Mouse (Mus musculus): Measurements from ENCODE around the gene Prdm1. TPM values are rescaled to one million over a fixed set of nuclear protein-coding genes. Genes with fewer than 3 reads are reported as not detected.

The Prdm1 gene
- polyA plus RNA-seq, 1 experiment from 2014 or later = 2.8 TPM

- no peaks in the 10 kb centered on the region for H3K9me3 ChIP-seq (ENCODE audit: control insufficient read depth, low read depth, low read length)
- ATAC-seq (ENCODE audit: insufficient number of reproducible peaks, insufficient read depth, low FRiP score, low read depth) = no peak
- no peak overlapping the region for H3K9ac ChIP-seq (replicated peaks; ENCODE audit: low read depth, low read length)
- H3K4me2 ChIP-seq (replicated peaks; ENCODE audit: low read depth, low read length) = no peak overlapping the region
- WGBS = 84% methylated on average over 11 of the region's 11 CpGs
- H3K4me3 ChIP-seq (ENCODE audit: low read depth, low read length) = no peak overlapping the region
- no peaks in the 10 kb centered on the region for H3K4me1 ChIP-seq (ENCODE audit: control insufficient read depth, insufficient read depth, low read length)
- no peaks in the 10 kb centered on the region for H3K36me3 ChIP-seq (ENCODE audit: control insufficient read depth, insufficient read depth, low read length)
- no peaks in the 10 kb centered on the region for H3K27me3 ChIP-seq (ENCODE audit: control insufficient read depth, insufficient read depth, low read length)
- no peak overlapping the region for H3K27ac ChIP-seq (ENCODE audit: low read length)
Observed at GRCm38 (mm10) chr10:44409958-44410357, 118.3 kb downstream of the Prdm1 start.

DNA sequence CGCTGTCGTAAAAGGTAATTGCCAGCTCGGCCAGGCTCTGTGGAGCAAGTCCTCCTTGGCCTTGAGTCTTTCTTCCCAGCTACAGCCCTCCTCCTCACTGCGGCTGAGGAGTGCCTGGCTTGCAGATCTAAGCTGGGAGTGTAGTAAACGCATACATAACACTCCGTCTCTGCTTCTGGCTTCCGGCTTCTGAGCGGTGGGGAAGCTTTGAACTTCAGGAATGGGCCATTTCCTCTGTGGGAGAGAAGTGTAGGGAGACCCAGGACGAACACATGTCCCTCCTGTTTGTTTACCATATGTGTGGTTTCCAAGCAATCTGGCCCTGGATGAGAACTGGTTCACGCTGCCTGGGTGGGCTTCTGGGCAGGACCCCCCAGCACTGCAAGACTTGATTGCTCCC is 119.2 kb downstream of the Prdm1 start:
- H3K36me3 ChIP-seq (ENCODE audit: control insufficient read depth, insufficient read depth, low read length) = no peaks in the 10 kb centered on the region
- H3K9me3 ChIP-seq (ENCODE audit: control insufficient read depth, low read depth, low read length) = no peaks in the 10 kb centered on the region
- H3K4me3 ChIP-seq (ENCODE audit: low read depth, low read length) = no peak overlapping the region
- no peak overlapping the region for H3K9ac ChIP-seq (replicated peaks; ENCODE audit: low read depth, low read length)
- no peaks in the 10 kb centered on the region for H3K27me3 ChIP-seq (ENCODE audit: control insufficient read depth, insufficient read depth, low read length)
- no peak overlapping the region for H3K4me2 ChIP-seq (replicated peaks; ENCODE audit: low read depth, low read length)
- WGBS = 59% methylated on average over 10 of the region's 10 CpGs
- no peak overlapping the region for H3K27ac ChIP-seq (ENCODE audit: low read length)
- ATAC-seq (ENCODE audit: insufficient number of reproducible peaks, insufficient read depth, low FRiP score, low read depth) = no peak
- H3K4me1 ChIP-seq (ENCODE audit: control insufficient read depth, insufficient read depth, low read length) = no peaks in the 10 kb centered on the region

GRCm38 (mm10) chr10:44403415-44403814 is 124.9 kb downstream of the Prdm1 start:
- no peaks in the 10 kb centered on the region for H3K4me1 ChIP-seq (ENCODE audit: control insufficient read depth, insufficient read depth, low read length)
- H3K4me3 ChIP-seq (ENCODE audit: low read depth, low read length) = no peak overlapping the region
- no peak overlapping the region for H3K9ac ChIP-seq (replicated peaks; ENCODE audit: low read depth, low read length)
- ATAC-seq (ENCODE audit: insufficient number of reproducible peaks, insufficient read depth, low FRiP score, low read depth) = no peak
- H3K27me3 ChIP-seq (ENCODE audit: control insufficient read depth, insufficient read depth, low read length) = 0 out of 2 replicates have a peak, but pooled peaks cover 2% of the 10 kb centered on the region
- 61% methylated on average over 7 of the region's 7 CpGs for WGBS
- H3K9me3 ChIP-seq (ENCODE audit: control insufficient read depth, low read depth, low read length) = no peaks in the 10 kb centered on the region
- no peaks in the 10 kb centered on the region for H3K36me3 ChIP-seq (ENCODE audit: control insufficient read depth, insufficient read depth, low read length)
- no peak overlapping the region for H3K4me2 ChIP-seq (replicated peaks; ENCODE audit: low read depth, low read length)
- H3K27ac ChIP-seq (ENCODE audit: low read length) = no peak overlapping the region

- no peaks in the 10 kb centered on the region for H3K36me3 ChIP-seq (ENCODE audit: control insufficient read depth, insufficient read depth, low read length)
- no peak overlapping the region for H3K9ac ChIP-seq (replicated peaks; ENCODE audit: low read depth, low read length)
- WGBS = 86% methylated on average over 10 of the region's 10 CpGs
- H3K27me3 ChIP-seq (ENCODE audit: control insufficient read depth, insufficient read depth, low read length) = 0 out of 2 replicates have a peak, but pooled peaks cover 2% of the 10 kb centered on the region
- no peak for ATAC-seq (ENCODE audit: insufficient number of reproducible peaks, insufficient read depth, low FRiP score, low read depth)
- H3K9me3 ChIP-seq (ENCODE audit: control insufficient read depth, low read depth, low read length) = no peaks in the 10 kb centered on the region
- H3K4me1 ChIP-seq (ENCODE audit: control insufficient read depth, insufficient read depth, low read length) = no peaks in the 10 kb centered on the region
- H3K4me3 ChIP-seq (ENCODE audit: low read depth, low read length) = no peak overlapping the region
- no peak overlapping the region for H3K27ac ChIP-seq (ENCODE audit: low read length)
- H3K4me2 ChIP-seq (replicated peaks; ENCODE audit: low read depth, low read length) = no peak overlapping the region
Observed at GRCm38 (mm10) chr10:44401600-44401999, 126.7 kb downstream of the Prdm1 start.

GRCm38 (mm10) chr10:44400602-44401001 is 127.7 kb downstream of the Prdm1 start:
- Histone ChIP-seq H3K9ac (replicated peaks; ENCODE audit: low read depth, low read length) (no peak overlapping the region), H3K9me3 (ENCODE audit: control insufficient read depth, low read depth, low read length) (no peaks in the 10 kb centered on the region), H3K4me1 (ENCODE audit: control insufficient read depth, insufficient read depth, low read length) (no peaks in the 10 kb centered on the region), H3K4me2 (replicated peaks; ENCODE audit: low read depth, low read length) (no peak overlapping the region), H3K27ac (ENCODE audit: low read length) (no peak overlapping the region), H3K36me3 (ENCODE audit: control insufficient read depth, insufficient read depth, low read length) (no peaks in the 10 kb centered on the region), H3K27me3 (ENCODE audit: control insufficient read depth, insufficient read depth, low read length) (0 out of 2 replicates have a peak, but pooled peaks cover 2% of the 10 kb centered on the region), H3K4me3 (ENCODE audit: low read depth, low read length) (no peak overlapping the region)
- 55% methylated on average over 13 of the region's 13 CpGs for WGBS
- no peak for ATAC-seq (ENCODE audit: insufficient number of reproducible peaks, insufficient read depth, low FRiP score, low read depth)

DNA sequence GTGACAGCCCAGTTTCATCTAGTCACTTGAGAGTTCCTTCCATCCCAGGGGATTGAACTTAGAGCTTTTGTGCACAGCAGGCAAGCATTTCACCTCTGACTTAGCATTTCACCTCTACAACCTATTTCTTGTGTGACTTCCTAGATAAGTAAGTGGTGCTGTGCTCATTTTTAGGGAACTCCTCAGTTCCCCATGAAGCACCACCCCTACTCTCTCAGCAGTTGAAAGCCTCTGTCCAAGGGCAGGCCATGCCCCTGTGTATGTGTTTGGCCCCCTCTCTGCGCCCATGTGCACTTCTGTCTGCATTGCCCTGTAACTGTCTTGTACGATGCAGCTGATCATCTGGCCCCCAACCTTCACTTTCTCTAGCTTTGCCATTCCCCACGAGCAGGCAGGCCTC is 128.2 kb downstream of the Prdm1 start:
- WGBS = 60% methylated on average over 3 of the region's 3 CpGs
- Histone ChIP-seq H3K4me2 (replicated peaks; ENCODE audit: low read depth, low read length) (no peak overlapping the region), H3K9me3 (ENCODE audit: control insufficient read depth, low read depth, low read length) (no peaks in the 10 kb centered on the region), H3K36me3 (ENCODE audit: control insufficient read depth, insufficient read depth, low read length) (no peaks in the 10 kb centered on the region), H3K27me3 (ENCODE audit: control insufficient read depth, insufficient read depth, low read length) (0 out of 2 replicates have a peak, but pooled peaks cover 2% of the 10 kb centered on the region), H3K4me3 (ENCODE audit: low read depth, low read length) (no peak overlapping the region), H3K9ac (replicated peaks; ENCODE audit: low read depth, low read length) (no peak overlapping the region), H3K4me1 (ENCODE audit: control insufficient read depth, insufficient read depth, low read length) (no peaks in the 10 kb centered on the region), H3K27ac (ENCODE audit: low read length) (no peak overlapping the region)
- ATAC-seq (ENCODE audit: insufficient number of reproducible peaks, insufficient read depth, low FRiP score, low read depth) = no peak

GRCm38 (mm10) chr10:44392855-44393254 is 135.4 kb downstream of the Prdm1 start:
- H3K4me3 ChIP-seq (ENCODE audit: low read depth, low read length) = no peak overlapping the region
- H3K36me3 ChIP-seq (ENCODE audit: control insufficient read depth, insufficient read depth, low read length) = no peaks in the 10 kb centered on the region
- no peaks in the 10 kb centered on the region for H3K27me3 ChIP-seq (ENCODE audit: control insufficient read depth, insufficient read depth, low read length)
- 84% methylated on average over 8 of the region's 8 CpGs for WGBS
- no peak for ATAC-seq (ENCODE audit: insufficient number of reproducible peaks, insufficient read depth, low FRiP score, low read depth)
- no peaks in the 10 kb centered on the region for H3K9me3 ChIP-seq (ENCODE audit: control insufficient read depth, low read depth, low read length)
- H3K27ac ChIP-seq (ENCODE audit: low read length) = no peak overlapping the region
- H3K4me1 ChIP-seq (ENCODE audit: control insufficient read depth, insufficient read depth, low read length) = no peaks in the 10 kb centered on the region
- no peak overlapping the region for H3K9ac ChIP-seq (replicated peaks; ENCODE audit: low read depth, low read length)
- H3K4me2 ChIP-seq (replicated peaks; ENCODE audit: low read depth, low read length) = no peak overlapping the region

GRCm38 (mm10) chr10:44391509-44392290 is 136.6 kb downstream of the Prdm1 start:
- ATAC-seq (ENCODE audit: insufficient number of reproducible peaks, insufficient read depth, low FRiP score, low read depth) = no peak
- H3K27me3 ChIP-seq (ENCODE audit: control insufficient read depth, insufficient read depth, low read length) = no peaks in the 10 kb centered on the region

DNA sequence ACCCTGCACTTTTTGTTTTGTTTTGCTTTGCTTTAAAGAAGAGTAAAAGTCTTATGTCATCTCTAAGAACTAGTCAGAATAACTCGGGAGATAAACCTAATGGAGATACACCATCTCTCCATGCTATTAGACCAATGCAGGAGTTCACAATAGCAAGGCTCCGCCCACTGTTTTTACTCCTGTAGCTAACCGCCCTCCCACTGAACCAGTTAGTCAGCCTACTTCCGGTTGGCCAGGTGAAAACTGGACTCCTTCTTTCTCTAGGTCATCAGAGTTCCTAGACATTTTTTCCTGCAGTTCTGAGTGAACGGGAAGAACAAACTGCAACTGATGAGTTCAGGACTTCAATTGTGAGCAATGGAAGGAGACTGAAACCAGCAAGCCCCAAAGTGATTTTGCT is 138.0 kb downstream of the Prdm1 start:
- Histone ChIP-seq H3K9ac (replicated peaks; ENCODE audit: low read depth, low read length) (no peak overlapping the region), H3K4me3 (ENCODE audit: low read depth, low read length) (no peak overlapping the region), H3K4me2 (replicated peaks; ENCODE audit: low read depth, low read length) (no peak overlapping the region), H3K4me1 (ENCODE audit: control insufficient read depth, insufficient read depth, low read length) (no peaks in the 10 kb centered on the region), H3K36me3 (ENCODE audit: control insufficient read depth, insufficient read depth, low read length) (no peaks in the 10 kb centered on the region), H3K9me3 (ENCODE audit: control insufficient read depth, low read depth, low read length) (no peaks in the 10 kb centered on the region), H3K27ac (ENCODE audit: low read length) (no peak overlapping the region), H3K27me3 (ENCODE audit: control insufficient read depth, insufficient read depth, low read length) (no peaks in the 10 kb centered on the region)
- ATAC-seq (ENCODE audit: insufficient number of reproducible peaks, insufficient read depth, low FRiP score, low read depth) = no peak
- WGBS = 68% methylated on average over 5 of the region's 5 CpGs

More at GRCm38 (mm10) chr10:44391509-44392290, 136.6 kb downstream of the Prdm1 start:
- Histone ChIP-seq H3K4me3 (ENCODE audit: low read depth, low read length) (no peak overlapping the region), H3K4me1 (ENCODE audit: control insufficient read depth, insufficient read depth, low read length) (no peaks in the 10 kb centered on the region), H3K36me3 (ENCODE audit: control insufficient read depth, insufficient read depth, low read length) (no peaks in the 10 kb centered on the region), H3K27ac (ENCODE audit: low read length) (no peak overlapping the region), H3K4me2 (replicated peaks; ENCODE audit: low read depth, low read length) (no peak overlapping the region), H3K9ac (replicated peaks; ENCODE audit: low read depth, low read length) (no peak overlapping the region), H3K9me3 (ENCODE audit: control insufficient read depth, low read depth, low read length) (no peaks in the 10 kb centered on the region)
- WGBS = 41% methylated on average over 12 of the region's 12 CpGs

Data from stomach, embryonic 14.5 days (tissue).